Mouse (Mus musculus) embryonic facial prominence, embryonic 14.5 days (tissue): Measurements from ENCODE around the gene Pnmal2. TPM values are rescaled to one million over a fixed set of nuclear protein-coding genes. Genes with fewer than 3 reads are reported as not detected.

Source experiments
- ATAC-seq: fragments of 200-750 bp; cut with Nextera tagmentation; 2 replicates; pipeline ENCODE4 v1.8.0; 2017; ENCODE audit warnings: low read depth, moderate number of reproducible peaks, moderate TSS enrichment
- DNase-seq: peaks from one replicate; pipeline ENCODE4 v3.0.0-alpha.2; 2015; ENCODE audit warnings: low spot score
- H3K27ac ChIP-seq: fragments of 300-500 bp; sonication (generic); replicated peaks from 2 replicates; pipeline ENCODE4 v1.5.1; 2014; ENCODE audit warnings: low read depth, mild to moderate bottlenecking, low read length, moderate library complexity
- H3K27me3 ChIP-seq: fragments of 300-500 bp; sonication (generic); replicated peaks from 2 replicates; pipeline ENCODE4 v1.6.1; 2014; ENCODE audit warnings: low read length; ENCODE audit not compliant: control insufficient read depth, insufficient read depth
- H3K36me3 ChIP-seq: fragments of 300-500 bp; sonication (generic); 2 replicates; pipeline ENCODE4 v1.6.1; 2014; ENCODE audit warnings: low read length, mixed read lengths; ENCODE audit not compliant: control insufficient read depth, insufficient read depth
- H3K4me1 ChIP-seq: fragments of 300-500 bp; sonication (generic); 2 replicates; pipeline ENCODE4 v1.6.1; 2014; ENCODE audit warnings: antibody characterized with exemption, low read length; ENCODE audit not compliant: control insufficient read depth, insufficient read depth
- H3K4me2 ChIP-seq: fragments of 300-500 bp; sonication (generic); 2 replicates; pipeline ENCODE4 v1.6.1; 2014; ENCODE audit warnings: low read depth, mild to moderate bottlenecking, low read length, moderate library complexity, mixed read lengths
- H3K4me3 ChIP-seq: fragments of 300-500 bp; sonication (generic); 2 replicates; pipeline ENCODE4 v1.5.1; 2014; ENCODE audit warnings: low read depth, mild to moderate bottlenecking, low read length
- H3K9ac ChIP-seq: fragments of 300-500 bp; sonication (generic); 2 replicates; pipeline ENCODE4 v1.6.1; 2014; ENCODE audit warnings: low read depth, mild to moderate bottlenecking, low read length, moderate library complexity, mixed read lengths
- H3K9me3 ChIP-seq: fragments of 300-500 bp; sonication (generic); 2 replicates; pipeline ENCODE4 v1.6.1; 2016; ENCODE audit warnings: low read length; ENCODE audit not compliant: control insufficient read depth
- WGBS: fragments of 180-500 bp; shearing (Covaris S2); extraction: QIAGEN DNeasy Blood & Tissue Kit; methylation state at CpG from one replicate; pipeline ENCODE4 v1.1.7; 2014; 5-methylcytosine and 5-hydroxymethylcytosine counted together
- polyA plus RNA-seq: library from polyadenylated mRNA; unstranded; fragments of >200 nt; fragmentation: Nextera tagmentation; extraction: Ambion mirVana; gene quantifications from 2 replicates; pipeline ENCODE4 v1.2.1, GENCODE M21; 2014

Gene Pnmal2
- polyA plus RNA-seq, 1 experiment from 2014 or later: 20.9 TPM

- Histone ChIP-seq H3K27ac (no peak overlapping the region), H3K27me3 (no peaks in the 10 kb centered on the region), H3K9me3 (no peaks in the 10 kb centered on the region), H3K4me2 (no peak overlapping the region), H3K4me1 (no peaks in the 10 kb centered on the region), H3K4me3 (no peak overlapping the region), H3K36me3 (no peaks in the 10 kb centered on the region), H3K9ac (no peak overlapping the region)
- 14% methylated on average over 1 of the region's 1 CpGs for WGBS
- DNase-seq: no peak
- no peak for ATAC-seq
These were observed 13.6 kb upstream of the Pnmal2 start for GRCm38 (mm10) chr7:16930850-16931249.

GRCm38 (mm10) chr7:16931968-16932627 lies 12.4 kb upstream of the Pnmal2 start:
- peak; percentile 77 for ATAC-seq

GRCm38 (mm10) chr7:16932704-16933577 lies 11.5 kb upstream of the Pnmal2 start:
- no peak overlapping the region for H3K9ac ChIP-seq
- H3K4me1 ChIP-seq: no peaks in the 10 kb centered on the region
- peak; percentile 82 for DNase-seq
- no peaks in the 10 kb centered on the region for H3K36me3 ChIP-seq
- H3K9me3 ChIP-seq: no peaks in the 10 kb centered on the region
- no peaks in the 10 kb centered on the region for H3K27me3 ChIP-seq
- no peak; the same call in 1 of the 2 replicates for ATAC-seq
- H3K4me2 ChIP-seq: no peak overlapping the region
- H3K4me3 ChIP-seq: no peak overlapping the region
- 34% methylated on average over 14 of the region's 14 CpGs for WGBS
- H3K27ac ChIP-seq: no peak overlapping the region

More at GRCm38 (mm10) chr7:16931968-16932627, 12.4 kb upstream of the Pnmal2 start:
- no peaks in the 10 kb centered on the region for H3K36me3 ChIP-seq
- H3K4me3 ChIP-seq: no peak overlapping the region
- no peak overlapping the region for H3K9ac ChIP-seq
- no peak overlapping the region for H3K27ac ChIP-seq
- H3K4me1 ChIP-seq: no peaks in the 10 kb centered on the region
- 15% methylated on average over 14 of the region's 14 CpGs for WGBS
- DNase-seq: peak; percentile 90
- no peaks in the 10 kb centered on the region for H3K9me3 ChIP-seq
- no peaks in the 10 kb centered on the region for H3K27me3 ChIP-seq
- no peak overlapping the region for H3K4me2 ChIP-seq

GRCm38 (mm10) chr7:16937312-16937711 lies 7.2 kb upstream of the Pnmal2 start:
- DNase-seq (no peak), ATAC-seq (no peak)
- no peaks in the 10 kb centered on the region for H3K9me3 ChIP-seq
- no peak overlapping the region for H3K9ac ChIP-seq
- H3K4me2 ChIP-seq: no peak overlapping the region
- no peaks in the 10 kb centered on the region for H3K36me3 ChIP-seq
- no peak overlapping the region for H3K4me3 ChIP-seq
- no peaks in the 10 kb centered on the region for H3K27me3 ChIP-seq
- WGBS: 44% methylated on average over 4 of the region's 4 CpGs
- 0 out of 2 replicates have a peak, but pooled peaks cover 3% of the 10 kb centered on the region for H3K4me1 ChIP-seq
- no peak overlapping the region for H3K27ac ChIP-seq

- ATAC-seq (peak; percentile 60; the same call in 1 of the 2 replicates), DNase-seq (peak; percentile 79)
- Histone ChIP-seq H3K4me3 (no peak overlapping the region), H3K9ac (no peak overlapping the region), H3K27ac (no peak overlapping the region), H3K9me3 (no peaks in the 10 kb centered on the region), H3K4me1 (0 out of 2 replicates have a peak, but pooled peaks cover 3% of the 10 kb centered on the region), H3K36me3 (no peaks in the 10 kb centered on the region), H3K4me2 (no peak overlapping the region), H3K27me3 (no peaks in the 10 kb centered on the region)
- 71% methylated on average over 17 of the region's 17 CpGs for WGBS
These were observed 6.2 kb upstream of the Pnmal2 start for GRCm38 (mm10) chr7:16938117-16938791.

- Histone ChIP-seq H3K27ac (peak overlapping the region; percentile 56), H3K4me2 (no peak overlapping the region), H3K9ac (no peak overlapping the region), H3K4me1 (peaks cover 9% of the 10 kb centered on the region), H3K36me3 (no peaks in the 10 kb centered on the region), H3K9me3 (no peaks in the 10 kb centered on the region), H3K4me3 (no peak overlapping the region), H3K27me3 (peaks cover 6% of the 10 kb centered on the region)
- 28% methylated on average over 7 of the region's 7 CpGs for WGBS
- peak; percentile 75 for DNase-seq
- no peak for ATAC-seq
These were observed 4.2 kb upstream of the Pnmal2 start for GRCm38 (mm10) chr7:16940292-16940691.

GRCm38 (mm10) chr7:16942861-16943260 lies 1.6 kb upstream of the Pnmal2 start:
- 51% methylated on average over 4 of the region's 4 CpGs for WGBS
- Histone ChIP-seq H3K27ac (no peak overlapping the region), H3K4me2 (no peak overlapping the region), H3K9ac (no peak overlapping the region), H3K4me3 (no peak overlapping the region), H3K9me3 (no peaks in the 10 kb centered on the region), H3K36me3 (no peaks in the 10 kb centered on the region), H3K27me3 (peaks cover 31% of the 10 kb centered on the region), H3K4me1 (peaks cover 30% of the 10 kb centered on the region)
- ATAC-seq: no peak
- DNase-seq: no peak

GRCm38 (mm10) chr7:16944808-16945315 lies 380 bp downstream of the Pnmal2 start:
- Histone ChIP-seq H3K4me1 (peaks cover 34% of the 10 kb centered on the region), H3K27me3 (peaks cover 50% of the 10 kb centered on the region), H3K27ac (no peak overlapping the region; the same call in 1 of the 2 replicates), H3K36me3 (no peaks in the 10 kb centered on the region), H3K9me3 (no peaks in the 10 kb centered on the region), H3K4me3 (peak overlapping the region; percentile 55), H3K4me2 (peak overlapping the region; percentile 83), H3K9ac (peak overlapping the region; percentile 73)
- ATAC-seq (peak; percentile 8), DNase-seq (no peak)
- 1% methylated on average over 18 of the region's 22 CpGs for WGBS
